Mouse (Mus musculus) liver, postnatal 0 days (tissue): ENCODE data around the gene Prdm2. TPM values are rescaled to one million over a fixed set of nuclear protein-coding genes. Genes with fewer than 3 reads are reported as not detected.

Experiments used
- ATAC-seq: fragments of 200-750 bp; cut with Nextera tagmentation; 2 replicates; pipeline ENCODE4 v1.8.0; 2017; ENCODE audit warnings: mild to moderate bottlenecking, moderate library complexity
- DNase-seq: peaks from one replicate; pipeline ENCODE4 v3.0.0-alpha.2; 2016
- H3K27ac ChIP-seq: fragments of 300-500 bp; sonication (generic); 2 replicates; pipeline ENCODE4 v1.5.1; 2014; ENCODE audit warnings: antibody characterized with exemption, moderate library complexity, mild to moderate bottlenecking, low read depth
- H3K27me3 ChIP-seq: fragments of 300-500 bp; sonication (generic); 2 replicates; pipeline ENCODE4 v1.6.1; 2014; ENCODE audit warnings: low read length, control low read depth, mixed read lengths; ENCODE audit not compliant: insufficient read depth
- H3K36me3 ChIP-seq: fragments of 300-500 bp; sonication (generic); replicated peaks from 2 replicates; pipeline ENCODE4 v1.6.1; 2014; ENCODE audit warnings: mild to moderate bottlenecking, control low read depth, low read length, moderate library complexity, mixed read lengths; ENCODE audit not compliant: insufficient read depth
- H3K4me1 ChIP-seq: fragments of 300-500 bp; sonication (generic); 2 replicates; pipeline ENCODE4 v1.6.1; 2014; ENCODE audit warnings: antibody characterized with exemption, mild to moderate bottlenecking, control low read depth; ENCODE audit not compliant: insufficient read depth
- H3K4me2 ChIP-seq: fragments of 300-500 bp; sonication (generic); 2 replicates; pipeline ENCODE4 v1.6.1; 2014; ENCODE audit warnings: low read depth, mild to moderate bottlenecking, low read length, moderate library complexity, mixed read lengths
- H3K4me3 ChIP-seq: fragments of 300-500 bp; sonication (generic); 2 replicates; pipeline ENCODE4 v1.5.1; 2014; ENCODE audit warnings: low read depth, low read length
- H3K9ac ChIP-seq: fragments of 300-500 bp; sonication (generic); replicated peaks from 2 replicates; pipeline ENCODE4 v1.6.1; 2014; ENCODE audit warnings: mild to moderate bottlenecking, moderate library complexity
- H3K9me3 ChIP-seq: fragments of 300-500 bp; sonication (generic); 2 replicates; pipeline ENCODE4 v1.6.1; 2016; ENCODE audit warnings: mild to moderate bottlenecking, control low read depth, low read length, mixed read lengths
- CTCF ChIP-seq: sonication (generic); IDR thresholded peaks from 2 replicates; pipeline ENCODE4 v1.5.1; 2016; ENCODE audit warnings: antibody characterized with exemption, low read depth
- EP300 ChIP-seq: IDR thresholded peaks from 2 replicates; pipeline ENCODE4 v1.6.1; 2016; ENCODE audit warnings: antibody characterized with exemption, low read depth, mild to moderate bottlenecking
- WGBS: fragments of 180-500 bp; shearing (Covaris S2); extraction: QIAGEN DNeasy Blood & Tissue Kit; methylation state at CpG from one replicate; pipeline ENCODE4 v1.1.7; 2014; ENCODE audit not compliant: insufficient replicate concordance; 5-methylcytosine and 5-hydroxymethylcytosine counted together
- polyA plus RNA-seq: library from polyadenylated mRNA; unstranded; fragments of >200 nt; fragmentation: Nextera tagmentation; extraction: Ambion mirVana; gene quantifications from 2 replicates; pipeline ENCODE4 v1.2.1, GENCODE M21; 2015

Prdm2 gene
- polyA plus RNA-seq, 1 experiment from 2014 or later = 4.1 TPM

DNA sequence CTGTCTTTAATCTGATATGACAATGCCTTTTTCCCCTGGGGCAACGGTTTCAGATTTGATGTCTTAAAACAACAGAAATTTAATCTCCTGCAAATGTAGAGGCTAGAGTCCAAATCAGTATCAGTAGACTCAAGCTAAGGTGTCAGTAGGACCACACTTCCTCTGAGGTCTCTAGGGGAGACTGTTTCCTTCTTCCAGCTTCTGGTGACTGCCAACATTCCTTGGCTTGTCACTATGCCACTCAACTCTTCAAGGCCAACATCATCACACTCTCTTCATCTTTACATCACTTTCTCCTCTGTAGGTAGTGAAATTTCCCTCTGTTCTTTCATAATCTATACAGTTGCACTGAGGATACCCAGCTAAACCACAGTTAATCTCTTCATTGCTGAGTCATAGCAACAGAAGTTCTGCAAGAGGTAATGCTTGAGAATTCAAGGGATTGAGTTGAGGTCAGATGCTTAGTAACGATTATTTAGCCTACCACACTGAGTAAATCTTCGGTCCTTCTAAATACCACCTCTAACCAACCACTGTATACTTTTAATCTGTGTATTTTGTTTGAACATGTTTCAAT, 1.5 kb upstream of the Prdm2 start:
- DNase-seq (no peak), ATAC-seq (no peak)
- WGBS = 63% methylated on average over 3 of the region's 3 CpGs

GRCm38 (mm10) chr4:143213571-143213970, 776 bp upstream of the Prdm2 start:
- ATAC-seq (no peak), DNase-seq (no peak)
- Histone ChIP-seq H3K9ac (no peak overlapping the region), H3K4me2 (no peak overlapping the region), H3K27me3 (no peaks in the 10 kb centered on the region), H3K27ac (no peak overlapping the region), H3K36me3 (no peaks in the 10 kb centered on the region), H3K9me3 (no peaks in the 10 kb centered on the region), H3K4me3 (no peak overlapping the region), H3K4me1 (peaks cover 14% of the 10 kb centered on the region)
- TF ChIP-seq EP300 (no peak), CTCF (no peak)
- WGBS = 60% methylated on average over 4 of the region's 4 CpGs

More for the DNA sequence above, 1.5 kb upstream of the Prdm2 start:
- Histone ChIP-seq H3K9me3 (no peaks in the 10 kb centered on the region), H3K36me3 (no peaks in the 10 kb centered on the region), H3K4me3 (no peak overlapping the region), H3K27me3 (no peaks in the 10 kb centered on the region), H3K27ac (no peak overlapping the region), H3K4me1 (peaks cover 13% of the 10 kb centered on the region), H3K9ac (no peak overlapping the region), H3K4me2 (no peak overlapping the region)
- no peak for TF ChIP-seq CTCF

- H3K4me1 ChIP-seq = peaks cover 14% of the 10 kb centered on the region
- DNase-seq (no peak), ATAC-seq (no peak; the same call in 1 of the 2 replicates)
- peak overlapping the region; percentile 94 for H3K27ac ChIP-seq
- TF ChIP-seq CTCF = no peak
- no peak for TF ChIP-seq EP300
- WGBS = 94% methylated on average over 3 of the region's 3 CpGs
- no peaks in the 10 kb centered on the region for H3K27me3 ChIP-seq
- H3K4me3 ChIP-seq = peak overlapping the region; percentile 83
- peak overlapping the region; percentile 88 for H3K4me2 ChIP-seq
- H3K9me3 ChIP-seq = no peaks in the 10 kb centered on the region
- peak overlapping the region; percentile 88; the same call in 1 of the 2 replicates for H3K9ac ChIP-seq
- no peaks in the 10 kb centered on the region for H3K36me3 ChIP-seq
Measured at GRCm38 (mm10) chr4:143213175-143213479, 332 bp upstream of the Prdm2 start.

DNA sequence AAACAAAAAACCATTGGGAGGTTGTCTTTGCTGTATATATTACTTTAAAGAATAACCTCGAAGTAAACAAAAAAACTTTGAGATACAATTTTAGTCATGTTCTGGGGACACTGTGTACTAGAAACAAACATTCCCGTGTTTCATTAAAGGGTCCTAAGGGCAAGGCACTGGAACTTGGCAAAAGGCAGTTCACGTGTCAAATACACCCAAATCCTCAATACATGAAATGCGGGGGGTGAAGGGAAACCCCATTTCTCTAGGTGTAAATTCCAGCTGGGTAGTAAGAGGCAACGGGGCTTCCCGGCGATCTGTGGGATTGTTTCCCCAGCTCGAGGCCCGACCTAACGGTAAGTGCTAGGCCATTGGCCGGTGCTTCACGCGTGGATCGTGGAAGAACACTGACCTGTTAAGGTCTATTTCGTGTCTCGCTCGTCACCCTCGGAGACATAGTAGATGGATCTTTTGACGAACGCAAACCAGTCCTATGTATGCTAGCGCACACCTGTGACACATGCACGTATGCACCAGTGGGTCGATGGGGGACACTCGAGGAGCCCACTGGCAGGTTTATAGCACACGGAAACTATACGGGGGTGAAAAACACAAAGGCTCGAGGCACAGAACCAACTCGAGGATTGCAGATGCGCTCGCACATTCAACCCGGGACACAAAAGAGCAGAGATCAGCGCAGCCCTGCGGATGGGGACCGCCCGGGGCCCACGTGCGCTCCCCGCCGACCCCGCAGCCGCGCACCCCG, 1.0 kb downstream of the Prdm2 start:
- H3K4me3 ChIP-seq = peak overlapping the region; percentile 83
- H3K4me2 ChIP-seq = peak overlapping the region; percentile 88
- 3% methylated on average over 43 of the region's 43 CpGs for WGBS
- H3K27me3 ChIP-seq = no peaks in the 10 kb centered on the region
- H3K36me3 ChIP-seq = no peaks in the 10 kb centered on the region
- TF ChIP-seq CTCF (no peak), EP300 (no peak)
- peaks cover 16% of the 10 kb centered on the region for H3K4me1 ChIP-seq
- DNase-seq (peak; percentile 43), ATAC-seq (peak; percentile 59)
- H3K9me3 ChIP-seq = no peaks in the 10 kb centered on the region
- H3K27ac ChIP-seq = peak overlapping the region; percentile 94
- H3K9ac ChIP-seq = peak overlapping the region; percentile 88

DNA sequence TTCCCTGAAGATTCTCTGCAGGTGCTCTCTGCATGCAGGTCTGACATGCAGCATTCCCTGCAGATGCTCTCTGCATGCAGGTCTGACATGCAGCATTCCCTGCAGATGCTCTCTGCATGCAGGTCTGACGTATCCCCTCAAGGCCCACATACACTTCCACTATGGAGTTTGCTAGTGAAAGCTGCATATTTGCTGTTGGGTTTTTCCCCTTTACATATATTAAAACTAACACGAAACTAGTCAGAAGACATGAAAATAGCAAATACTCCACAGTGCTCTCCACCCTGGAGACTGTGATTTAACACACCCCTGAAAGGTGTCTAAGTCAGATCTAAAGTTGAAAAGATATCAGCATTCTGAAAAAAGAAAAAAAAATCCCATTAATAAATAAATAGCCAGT, 2.8 kb downstream of the Prdm2 start:
- H3K27ac ChIP-seq = no peak overlapping the region
- H3K27me3 ChIP-seq = no peaks in the 10 kb centered on the region
- H3K9ac ChIP-seq = no peak overlapping the region
- no peaks in the 10 kb centered on the region for H3K9me3 ChIP-seq
- 78% methylated on average over 2 of the region's 2 CpGs for whole genome bisulfite sequencing
- no peak for ATAC-seq
- no peak overlapping the region for H3K4me2 ChIP-seq
- H3K36me3 ChIP-seq = no peaks in the 10 kb centered on the region
- no peak overlapping the region for H3K4me3 ChIP-seq
- no peak for DNase-seq
- H3K4me1 ChIP-seq = peaks cover 20% of the 10 kb centered on the region
- no peak for TF ChIP-seq CTCF
- TF ChIP-seq EP300 = no peak

DNA sequence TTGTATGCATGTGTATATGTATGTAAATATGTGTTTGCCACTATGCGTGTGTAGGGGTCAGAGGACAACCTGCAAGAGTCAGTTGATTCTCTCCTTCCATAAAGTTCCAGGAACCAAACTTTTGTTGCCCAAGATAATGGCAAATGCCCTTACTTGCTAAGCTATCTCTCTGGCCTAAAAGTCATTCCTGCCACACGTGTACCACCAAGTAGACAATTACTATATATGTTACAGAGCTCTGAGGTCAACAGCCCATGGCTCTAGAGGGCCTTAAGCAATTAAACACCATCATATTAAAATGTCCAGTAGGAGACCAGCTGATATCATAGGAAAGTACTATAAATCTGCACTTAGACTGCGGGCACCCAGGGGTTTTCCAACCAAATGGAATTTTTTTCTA, 10.1 kb downstream of the Prdm2 start:
- Histone ChIP-seq H3K4me2 (no peak overlapping the region), H3K36me3 (no peaks in the 10 kb centered on the region), H3K27ac (no peak overlapping the region), H3K9ac (no peak overlapping the region), H3K27me3 (no peaks in the 10 kb centered on the region), H3K9me3 (no peaks in the 10 kb centered on the region), H3K4me1 (peaks cover 12% of the 10 kb centered on the region), H3K4me3 (no peak overlapping the region)
- DNase-seq (no peak), ATAC-seq (no peak)
- TF ChIP-seq EP300 = no peak
- no peak for TF ChIP-seq CTCF
- WGBS = 64% methylated on average over 3 of the region's 3 CpGs
